Mouse (Mus musculus) forebrain, embryonic 15.5 days (tissue): ENCODE measurements around the gene Pnisr. TPM values are rescaled to one million over a fixed set of nuclear protein-coding genes. Genes with fewer than 3 reads are reported as not detected.
A peak's percentile ranks its signal among the peaks of the same experiment; 100 is the strongest.

ENCODE experiments used
- ATAC-seq: fragments of 200-750 bp; cut with Nextera tagmentation; replicated peaks from 2 replicates; pipeline ENCODE4 v1.8.0; 2017; ENCODE audit warnings: mild to moderate bottlenecking, moderate TSS enrichment, moderate library complexity
- H3K27ac ChIP-seq: fragments of 300-500 bp; sonication (generic); replicated peaks from 2 replicates; pipeline ENCODE4 v1.5.1; 2015; ENCODE audit warnings: mild to moderate bottlenecking, inconsistent platforms
- H3K27me3 ChIP-seq: fragments of 300-500 bp; sonication (generic); 2 replicates; pipeline ENCODE4 v1.6.1; 2015; ENCODE audit warnings: inconsistent platforms
- H3K36me3 ChIP-seq: fragments of 300-500 bp; sonication (generic); 2 replicates; pipeline ENCODE4 v1.6.1; 2015; ENCODE audit warnings: mild to moderate bottlenecking, inconsistent platforms
- H3K4me1 ChIP-seq: fragments of 300-500 bp; sonication (generic); 2 replicates; pipeline ENCODE4 v1.6.1; 2015; ENCODE audit warnings: inconsistent platforms
- H3K4me2 ChIP-seq: fragments of 300-500 bp; sonication (generic); replicated peaks from 2 replicates; pipeline ENCODE4 v1.6.1; 2015; ENCODE audit warnings: mild to moderate bottlenecking, inconsistent platforms
- H3K4me3 ChIP-seq: fragments of 300-500 bp; sonication (generic); 2 replicates; pipeline ENCODE4 v1.5.1; 2015; ENCODE audit warnings: mild to moderate bottlenecking, inconsistent platforms
- H3K9ac ChIP-seq: fragments of 300-500 bp; sonication (generic); replicated peaks from 2 replicates; pipeline ENCODE4 v1.6.1; 2015; ENCODE audit warnings: mild to moderate bottlenecking, inconsistent platforms
- H3K9me3 ChIP-seq: fragments of 300-500 bp; sonication (generic); 2 replicates; pipeline ENCODE4 v1.6.1; 2016; ENCODE audit warnings: inconsistent platforms
- WGBS: fragments of 180-500 bp; shearing (Covaris S2); methylation state at CpG from one replicate; pipeline ENCODE4 v1.1.7; 2015; ENCODE audit warnings: mixed read lengths; 5-methylcytosine and 5-hydroxymethylcytosine counted together
- polyA plus RNA-seq: library from polyadenylated mRNA; unstranded; fragments of >200 nt; fragmentation: Nextera tagmentation; extraction: Ambion mirVana; gene quantifications from 2 replicates; pipeline ENCODE4 v1.2.1, GENCODE M21; 2015

The Pnisr gene
- polyA plus RNA-seq, 1 experiment from 2014 or later: 185 TPM

GRCm38 (mm10) chr4:21878776-21879175 lies 31.4 kb downstream of the Pnisr start:
- Histone ChIP-seq H3K4me2 (peak overlapping the region; percentile 54), H3K4me1 (peaks cover 3% of the 10 kb centered on the region; the same call in 1 of the 2 replicates), H3K4me3 (peak overlapping the region; percentile 65), H3K27ac (no peak overlapping the region), H3K9ac (no peak overlapping the region; the same call in 1 of the 2 replicates), H3K27me3 (no peaks in the 10 kb centered on the region), H3K36me3 (peaks cover 19% of the 10 kb centered on the region), H3K9me3 (no peaks in the 10 kb centered on the region)
- WGBS: 28% methylated on average over 6 of the region's 6 CpGs
- ATAC-seq: no peak

- Histone ChIP-seq H3K9me3 (no peaks in the 10 kb centered on the region), H3K4me2 (peak within 1 kb of the TSS; percentile 54)
- under 1% methylated on average over 51 of the region's 51 CpGs for WGBS
Observed at GRCm38 (mm10) chr4:21879565-21880220, 32.3 kb downstream of the Pnisr start, which contains the start of gene Coq3. TSS of gene Coq3 (plus strand) at chr4:21879673.

GRCm38 (mm10) chr4:21882806-21883205 lies 35.4 kb downstream of the Pnisr start:
- H3K9ac ChIP-seq: no peak overlapping the region
- H3K4me2 ChIP-seq: no peak overlapping the region
- peaks cover 3% of the 10 kb centered on the region; the same call in 1 of the 2 replicates for H3K4me1 ChIP-seq
- 94% methylated on average over 6 of the region's 6 CpGs for WGBS
- no peak overlapping the region for H3K27ac ChIP-seq
- no peaks in the 10 kb centered on the region for H3K9me3 ChIP-seq
- no peak for ATAC-seq
- no peak overlapping the region for H3K4me3 ChIP-seq
- no peaks in the 10 kb centered on the region for H3K27me3 ChIP-seq
- H3K36me3 ChIP-seq: no peaks in the 10 kb centered on the region

More at GRCm38 (mm10) chr4:21879565-21880220, 32.3 kb downstream of the Pnisr start, which contains the start of gene Coq3:
- Histone ChIP-seq H3K4me1 (peaks cover 3% of the 10 kb centered on the region; the same call in 1 of the 2 replicates), H3K4me3 (peak within 1 kb of the TSS; percentile 65), H3K27me3 (no peaks in the 10 kb centered on the region), H3K9ac (peak within 1 kb of the TSS; percentile 62), H3K27ac (peak within 1 kb of the TSS; percentile 89), H3K36me3 (peaks cover 12% of the 10 kb centered on the region)
- peak; percentile 96 for ATAC-seq

GRCm38 (mm10) chr4:21885831-21886230 lies 38.4 kb downstream of the Pnisr start:
- WGBS: 86% methylated on average over 8 of the region's 8 CpGs
- H3K4me3 ChIP-seq: no peak overlapping the region
- no peak overlapping the region for H3K9ac ChIP-seq
- H3K36me3 ChIP-seq: no peaks in the 10 kb centered on the region
- ATAC-seq: no peak
- no peaks in the 10 kb centered on the region for H3K9me3 ChIP-seq
- H3K27ac ChIP-seq: no peak overlapping the region
- no peak overlapping the region for H3K4me2 ChIP-seq
- no peaks in the 10 kb centered on the region for H3K4me1 ChIP-seq
- no peaks in the 10 kb centered on the region for H3K27me3 ChIP-seq

Other genes with a start within 250 kb of the Pnisr start
- gene Prdm13, start 161.6 kb upstream of the Pnisr start, polyA plus RNA-seq: 0.14 and 0.34 TPM in 2 replicates
- 65.0 and 72.7 TPM in 2 replicates for gene Ccnc, start 119.9 kb upstream of the Pnisr start, polyA plus RNA-seq
- 7.0 and 8.8 TPM in 2 replicates for gene Usp45, start 80.4 kb upstream of the Pnisr start, polyA plus RNA-seq
- gene Tstd3, start 80.4 kb upstream of the Pnisr start, polyA plus RNA-seq: 14.9 and 16.4 TPM in 2 replicates
- 15.2 and 15.6 TPM in 2 replicates for gene Coq3, start 32.1 kb downstream of the Pnisr start, polyA plus RNA-seq
- 16.5 and 17.5 TPM in 2 replicates for gene Faxc, start 83.7 kb downstream of the Pnisr start, polyA plus RNA-seq